Mouse (Mus musculus) C2C12 (cell line): ENCODE measurements around the gene Nuak2. TPM values are rescaled to one million over a fixed set of nuclear protein-coding genes. Genes with fewer than 3 reads are reported as not detected.

ENCODE experiments used
- H3K27me3 ChIP-seq: one replicate; pipeline ENCODE4 v1.6.1; 2011; ENCODE audit not compliant: control insufficient read depth, insufficient read depth, insufficient read length
- H3K36me3 ChIP-seq: one replicate; pipeline ENCODE4 v1.6.1; 2011; ENCODE audit not compliant: control insufficient read depth, insufficient read depth
- H3K4me3 ChIP-seq: one replicate; pipeline ENCODE4 v1.5.1; 2011; ENCODE audit warnings: mild to moderate bottlenecking, control low read depth; ENCODE audit not compliant: poor library complexity, insufficient read depth, severe bottlenecking
- H3K79me2 ChIP-seq: one replicate; pipeline ENCODE4 v1.6.1; 2011; ENCODE audit not compliant: control insufficient read depth, insufficient read depth
- H3K79me3 ChIP-seq: one replicate; pipeline ENCODE4 v1.6.1; 2011; ENCODE audit warnings: low read depth, control low read depth
- H3ac ChIP-seq: one replicate; pipeline ENCODE3; 2011; ENCODE audit warnings: low read depth; ENCODE audit not compliant: control insufficient read depth, insufficient read length
- CEBPB ChIP-seq: IDR thresholded peaks from one replicate; pipeline ENCODE4 v1.6.1; 2011; ENCODE audit warnings: low read depth, mild to moderate bottlenecking, control low read depth, moderate library complexity
- CTCF ChIP-seq: IDR thresholded peaks from one replicate; pipeline ENCODE4 v1.5.1; 2011; ENCODE audit not compliant: control insufficient read depth, insufficient read depth, insufficient read length
- FOSL1 ChIP-seq: IDR thresholded peaks from one replicate; pipeline ENCODE4 v1.8.0; 2011; ENCODE audit warnings: mild to moderate bottlenecking, low read length; ENCODE audit not compliant: poor library complexity, insufficient read depth, severe bottlenecking
- MAX ChIP-seq: IDR thresholded peaks from one replicate; pipeline ENCODE4 v1.6.1; 2011; ENCODE audit warnings: mild to moderate bottlenecking, control low read depth
- MYOD1 ChIP-seq: IDR thresholded peaks from one replicate; pipeline ENCODE4 v1.6.1; 2011; ENCODE audit warnings: low read depth; ENCODE audit not compliant: control insufficient read depth, insufficient read length
- MYOG ChIP-seq: IDR thresholded peaks from one replicate; pipeline ENCODE4 v1.6.1; 2011; ENCODE audit not compliant: control insufficient read depth, insufficient read length; ENCODE audit errors: extremely low read depth
- USF1 ChIP-seq: IDR thresholded peaks from one replicate; pipeline ENCODE4 v1.6.1; 2011; ENCODE audit warnings: low read depth, mild to moderate bottlenecking, control low read depth, moderate library complexity
- polyA plus RNA-seq: library from polyadenylated mRNA; unstranded; fragments of >200 nt; fragmentation: generic; extraction: Trizol; gene quantifications from one replicate; pipeline ENCODE4 v1.2.1, GENCODE M21; 2012; ENCODE audit warnings: missing spikeins

Gene Nuak2
- polyA plus RNA-seq, 1 experiment = 11.7 TPM

DNA sequence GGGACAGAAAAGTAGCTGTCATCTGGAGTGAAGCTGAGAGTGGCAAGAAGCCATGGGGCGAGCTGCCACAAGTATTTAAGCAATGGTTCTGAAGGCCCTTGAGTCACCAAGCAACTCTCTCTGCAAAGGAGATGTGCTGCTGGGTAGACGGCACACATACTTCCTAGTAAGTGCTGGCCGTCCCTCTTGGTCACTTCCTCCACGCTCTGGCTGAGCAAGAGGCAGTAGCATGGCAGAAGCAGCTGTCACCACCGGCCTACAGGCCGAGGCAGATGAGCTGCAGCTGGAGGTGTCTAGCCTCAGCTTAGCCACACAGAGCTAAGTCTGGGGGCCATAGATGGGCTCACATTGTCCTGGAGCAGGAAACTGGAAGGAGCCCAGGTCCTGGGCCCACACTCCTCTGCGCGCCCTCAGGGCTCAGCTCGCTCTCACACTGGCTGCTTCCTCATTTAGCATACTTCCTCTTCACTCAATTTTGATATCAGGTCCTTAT lies 54.8 kb downstream of the Nuak2 start:
- H3K79me2 ChIP-seq = no peaks in the 10 kb centered on the region
- H3K27me3 ChIP-seq = no peaks in the 10 kb centered on the region
- H3K36me3 ChIP-seq = peaks cover 4% of the 10 kb centered on the region
- H3ac ChIP-seq = no peak overlapping the region
- TF ChIP-seq USF1 = no peak
- no peak for TF ChIP-seq CTCF
- no peak for TF ChIP-seq CEBPB
- no peaks in the 10 kb centered on the region for H3K79me3 ChIP-seq
- H3K4me3 ChIP-seq = no peak overlapping the region

DNA sequence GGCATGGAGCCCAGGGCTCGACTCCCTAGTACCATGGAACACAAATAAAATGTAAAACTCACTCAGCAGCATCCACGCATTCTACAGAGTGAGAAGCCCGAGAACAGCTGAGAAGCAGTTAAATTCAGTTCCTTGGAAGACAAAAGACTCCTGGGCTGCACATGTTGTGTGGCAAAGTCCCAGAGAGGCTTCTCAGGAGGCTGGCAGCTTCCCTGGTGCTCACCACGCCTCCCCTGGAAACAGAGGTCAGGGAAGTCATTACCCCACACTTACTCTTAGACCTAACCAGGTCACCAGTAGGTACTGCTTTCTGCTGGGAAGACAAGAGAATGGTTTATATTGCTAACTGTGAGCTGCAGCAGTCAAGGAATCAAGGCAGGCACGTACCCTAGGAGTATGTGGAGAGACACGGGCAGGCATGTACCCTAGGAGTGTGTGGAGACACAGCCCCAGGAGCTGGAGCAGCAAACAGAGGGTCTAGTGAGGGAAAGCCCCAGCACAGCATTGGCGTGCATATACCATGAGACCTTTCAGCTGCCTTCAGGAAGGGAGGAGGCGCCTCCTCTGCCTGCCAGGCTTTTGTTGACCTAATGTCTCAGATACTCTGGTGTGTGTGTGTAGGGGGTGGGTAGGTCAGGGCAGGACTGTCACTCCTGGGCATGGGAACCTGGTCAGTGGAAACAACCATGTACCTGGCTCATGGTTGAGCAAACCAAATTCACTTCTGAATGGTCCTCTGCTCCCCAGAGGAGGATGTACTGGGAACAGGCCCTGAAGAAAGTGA lies 55.6 kb downstream of the Nuak2 start:
- Histone ChIP-seq H3K36me3 (peaks cover 4% of the 10 kb centered on the region), H3K79me3 (no peaks in the 10 kb centered on the region), H3K4me3 (no peak overlapping the region), H3ac (no peak overlapping the region), H3K27me3 (no peaks in the 10 kb centered on the region), H3K79me2 (no peaks in the 10 kb centered on the region)
- TF ChIP-seq CEBPB (no peak), MAX (no peak), FOSL1 (no peak), MYOG (no peak), CTCF (no peak), MYOD1 (no peak), USF1 (no peak)

DNA sequence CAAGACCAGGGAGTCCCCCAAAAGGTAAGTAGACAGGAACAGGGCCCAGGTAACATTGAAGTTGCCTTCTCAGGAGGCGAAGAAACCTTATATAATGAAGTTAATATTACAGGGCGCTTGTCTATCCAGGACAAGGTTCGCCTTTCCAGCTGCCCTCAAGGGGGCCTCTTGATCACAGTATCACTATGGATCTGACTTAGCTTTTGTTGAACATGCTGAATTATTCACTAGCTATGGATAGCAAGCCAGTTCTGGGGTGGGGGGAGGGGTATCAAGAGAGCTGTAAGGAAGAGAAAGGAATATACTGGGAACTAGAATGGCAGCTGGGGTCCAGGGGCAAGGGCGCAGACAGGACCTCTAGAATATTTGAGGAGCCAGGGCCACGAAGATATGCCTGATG lies 56.4 kb downstream of the Nuak2 start:
- Histone ChIP-seq H3K79me3 (no peaks in the 10 kb centered on the region), H3K79me2 (no peaks in the 10 kb centered on the region), H3K36me3 (peaks cover 4% of the 10 kb centered on the region), H3K27me3 (no peaks in the 10 kb centered on the region), H3ac (no peak overlapping the region), H3K4me3 (no peak overlapping the region)
- TF ChIP-seq CTCF = no peak
- TF ChIP-seq MAX = no peak
- TF ChIP-seq MYOD1 = no peak

DNA sequence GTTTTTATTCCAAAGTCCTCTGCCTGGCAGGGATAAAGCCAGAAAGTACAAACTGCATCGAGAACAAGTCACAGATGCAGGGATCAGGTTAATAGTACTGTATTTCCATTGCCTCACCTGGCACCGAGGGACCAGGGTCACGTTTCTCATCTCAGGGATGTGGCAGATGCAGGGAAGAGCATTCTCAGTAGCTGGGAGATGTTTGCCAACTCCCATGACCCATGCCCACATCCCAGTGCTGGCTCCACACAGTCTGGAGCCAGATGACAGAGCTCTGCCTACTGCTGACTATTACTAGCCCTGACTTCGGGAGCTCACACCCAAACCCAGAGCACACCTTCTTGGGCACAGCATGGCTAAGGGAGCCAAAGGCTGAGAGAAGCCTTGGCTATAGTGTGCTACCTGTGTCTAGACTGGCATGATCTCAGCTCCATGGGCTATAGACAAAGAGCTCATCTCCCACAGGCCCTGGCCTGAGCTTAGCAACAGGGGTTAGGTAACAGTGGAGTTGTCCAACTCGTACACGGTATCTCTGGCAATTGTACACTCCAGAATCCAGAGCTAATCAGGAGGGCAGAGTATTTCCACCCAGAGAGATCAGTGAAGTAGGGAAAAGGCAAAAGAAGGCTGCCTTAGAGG lies 57.1 kb downstream of the Nuak2 start:
- H3K4me3 ChIP-seq = no peak overlapping the region
- no peak overlapping the region for H3ac ChIP-seq
- H3K79me2 ChIP-seq = no peaks in the 10 kb centered on the region
- H3K36me3 ChIP-seq = peaks cover 4% of the 10 kb centered on the region
- H3K27me3 ChIP-seq = no peaks in the 10 kb centered on the region
- H3K79me3 ChIP-seq = no peaks in the 10 kb centered on the region
- TF ChIP-seq FOSL1 (no peak), CTCF (no peak)

DNA sequence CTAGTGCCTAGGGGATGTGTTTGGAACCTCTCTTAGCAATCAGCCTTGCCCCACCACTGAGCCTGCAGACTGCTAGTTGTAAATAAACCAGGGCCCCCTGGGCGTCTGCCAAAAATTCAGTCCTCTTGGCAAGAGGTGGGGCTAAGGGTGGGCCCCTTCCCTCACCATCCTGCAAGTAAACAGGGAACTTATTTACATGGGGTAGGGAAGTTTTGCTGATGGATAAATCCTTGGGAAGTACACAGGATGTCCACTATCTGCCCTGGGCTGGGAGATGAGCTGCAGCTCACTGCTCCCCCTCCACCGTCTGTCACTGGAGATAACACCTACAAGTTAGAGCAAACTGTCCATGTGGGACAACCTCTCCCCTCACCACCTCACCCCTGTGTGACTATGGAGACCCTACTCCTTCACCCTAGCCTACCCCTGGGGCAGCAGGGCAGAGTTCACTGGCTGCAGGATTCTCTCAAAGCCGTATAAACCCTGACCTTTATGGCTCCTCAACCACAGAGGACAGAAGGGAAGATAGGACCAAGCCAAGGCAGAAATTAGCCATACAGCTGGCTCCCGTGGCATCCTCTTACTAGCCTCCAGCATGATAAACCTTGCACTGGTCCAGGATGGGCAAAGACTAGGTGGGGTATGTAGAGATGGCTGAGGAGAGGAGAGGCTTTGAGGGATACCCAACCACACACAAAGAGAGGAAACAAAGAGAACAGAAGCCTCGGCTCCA lies 58.4 kb downstream of the Nuak2 start:
- no peak overlapping the region for H3K4me3 ChIP-seq
- no peaks in the 10 kb centered on the region for H3K79me2 ChIP-seq
- no peak overlapping the region for H3ac ChIP-seq
- H3K27me3 ChIP-seq = no peaks in the 10 kb centered on the region
- peaks cover 13% of the 10 kb centered on the region for H3K36me3 ChIP-seq
- TF ChIP-seq CTCF = no peak
- no peak for TF ChIP-seq USF1
- TF ChIP-seq MYOG = no peak
- no peak for TF ChIP-seq MYOD1
- TF ChIP-seq CEBPB = no peak
- TF ChIP-seq MAX = no peak
- no peak for TF ChIP-seq FOSL1
- H3K79me3 ChIP-seq = no peaks in the 10 kb centered on the region
